Mouse (Mus musculus) liver, embryonic 12.5 days (tissue): ENCODE results near the gene Hnrnpa3. TPM values are rescaled to one million over a fixed set of nuclear protein-coding genes. Genes with fewer than 3 reads are reported as not detected.

Experiments
- ATAC-seq: fragments of 200-750 bp; cut with Nextera tagmentation; 2 replicates; pipeline ENCODE4 v1.8.0; 2017; ENCODE audit warnings: moderate number of reproducible peaks, mild to moderate bottlenecking, moderate library complexity
- H3K27ac ChIP-seq: fragments of 300-500 bp; sonication (generic); 2 replicates; pipeline ENCODE4 v1.5.1; 2016; ENCODE audit warnings: mild to moderate bottlenecking
- H3K27me3 ChIP-seq: fragments of 300-500 bp; sonication (generic); replicated peaks from 2 replicates; pipeline ENCODE4 v1.6.1; 2016; ENCODE audit warnings: mild to moderate bottlenecking, moderate library complexity
- H3K36me3 ChIP-seq: fragments of 300-500 bp; sonication (generic); 2 replicates; pipeline ENCODE4 v1.6.1; 2016; ENCODE audit warnings: mild to moderate bottlenecking, moderate library complexity
- H3K4me1 ChIP-seq: fragments of 300-500 bp; sonication (generic); 2 replicates; pipeline ENCODE4 v1.6.1; 2016
- H3K4me2 ChIP-seq: fragments of 300-500 bp; sonication (generic); 2 replicates; pipeline ENCODE4 v1.6.1; 2016; ENCODE audit warnings: mild to moderate bottlenecking, moderate library complexity
- H3K4me3 ChIP-seq: fragments of 300-500 bp; sonication (generic); 2 replicates; pipeline ENCODE4 v1.5.1; 2016; ENCODE audit warnings: mild to moderate bottlenecking, moderate library complexity
- H3K9ac ChIP-seq: fragments of 300-500 bp; sonication (generic); 2 replicates; pipeline ENCODE4 v1.6.1; 2016; ENCODE audit warnings: mild to moderate bottlenecking, moderate library complexity
- H3K9me3 ChIP-seq: fragments of 300-500 bp; sonication (generic); replicated peaks from 2 replicates; pipeline ENCODE4 v1.6.1; 2016; ENCODE audit warnings: mild to moderate bottlenecking, moderate library complexity
- WGBS: fragments of 180-500 bp; shearing (Covaris S2); methylation state at CpG from one replicate; pipeline ENCODE4 v1.1.7; 2016; ENCODE audit not compliant: insufficient replicate concordance; 5-methylcytosine and 5-hydroxymethylcytosine counted together
- microRNA-seq: library from miRNA; unstranded; fragments of <30 nt; microRNA quantifications from one replicate; pipeline ENCODE4, GENCODE M21; 2017
- polyA plus RNA-seq: library from polyadenylated mRNA; unstranded; fragments of >200 nt; fragmentation: Nextera tagmentation; extraction: Ambion mirVana; gene quantifications from 2 replicates; pipeline ENCODE4 v1.2.1, GENCODE M21; 2016

Hnrnpa3 gene
- polyA plus RNA-seq, 1 experiment from 2014 or later = 204 TPM

DNA sequence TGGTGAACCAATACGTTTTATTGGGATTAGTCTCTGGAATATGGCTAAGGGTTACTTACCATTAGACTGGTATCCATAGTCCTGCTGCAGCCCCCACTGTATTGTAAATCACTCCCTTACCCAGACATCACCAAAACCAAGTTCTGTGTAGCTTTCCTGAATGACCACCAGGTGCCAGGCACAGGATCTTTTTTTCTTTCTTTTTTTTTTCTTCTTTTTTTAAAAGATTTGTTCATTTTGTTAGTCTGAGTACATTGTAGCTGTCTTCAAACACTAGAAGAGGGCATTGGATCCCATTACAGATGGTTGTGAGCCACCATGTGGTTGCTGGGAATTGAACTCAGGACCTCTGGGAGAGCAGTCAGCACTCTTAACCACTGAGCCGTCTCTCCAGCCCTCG, 54.0 kb downstream of the Hnrnpa3 start:
- Histone ChIP-seq H3K9ac (no peak overlapping the region), H3K9me3 (0 out of 2 replicates have a peak, but pooled peaks cover 4% of the 10 kb centered on the region), H3K4me3 (no peak overlapping the region), H3K27me3 (no peaks in the 10 kb centered on the region), H3K4me1 (peaks cover 16% of the 10 kb centered on the region), H3K27ac (no peak overlapping the region), H3K4me2 (no peak overlapping the region), H3K36me3 (peaks cover 6% of the 10 kb centered on the region)
- WGBS = 83% methylated on average over 3 of the region's 3 CpGs
- no peak for ATAC-seq

DNA sequence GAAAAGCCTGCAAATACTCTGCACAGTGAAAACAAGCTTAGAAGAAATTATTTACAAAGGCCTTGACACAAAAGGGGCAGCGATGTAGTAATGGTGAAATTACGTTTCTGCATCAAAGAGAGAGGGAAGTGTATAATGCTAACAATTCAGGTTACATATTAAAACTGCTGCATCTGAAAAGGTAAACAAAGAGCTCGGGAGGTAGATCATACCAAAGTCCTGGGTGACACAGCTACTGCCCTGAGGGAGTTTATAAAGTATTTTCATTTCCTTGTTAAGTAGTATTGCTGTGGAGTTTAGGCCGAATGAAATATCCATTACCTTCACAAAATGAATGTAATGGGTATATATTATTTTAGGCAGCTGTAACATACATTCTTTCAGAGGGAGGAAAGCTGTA, 55.7 kb downstream of the Hnrnpa3 start:
- Histone ChIP-seq H3K36me3 (no peaks in the 10 kb centered on the region), H3K4me3 (no peak overlapping the region), H3K4me1 (peaks cover 14% of the 10 kb centered on the region; the same call in 1 of the 2 replicates), H3K9me3 (no peaks in the 10 kb centered on the region), H3K27me3 (no peaks in the 10 kb centered on the region), H3K9ac (no peak overlapping the region), H3K27ac (no peak overlapping the region), H3K4me2 (no peak overlapping the region)
- ATAC-seq = no peak
- WGBS = 65% methylated on average over 4 of the region's 4 CpGs

DNA sequence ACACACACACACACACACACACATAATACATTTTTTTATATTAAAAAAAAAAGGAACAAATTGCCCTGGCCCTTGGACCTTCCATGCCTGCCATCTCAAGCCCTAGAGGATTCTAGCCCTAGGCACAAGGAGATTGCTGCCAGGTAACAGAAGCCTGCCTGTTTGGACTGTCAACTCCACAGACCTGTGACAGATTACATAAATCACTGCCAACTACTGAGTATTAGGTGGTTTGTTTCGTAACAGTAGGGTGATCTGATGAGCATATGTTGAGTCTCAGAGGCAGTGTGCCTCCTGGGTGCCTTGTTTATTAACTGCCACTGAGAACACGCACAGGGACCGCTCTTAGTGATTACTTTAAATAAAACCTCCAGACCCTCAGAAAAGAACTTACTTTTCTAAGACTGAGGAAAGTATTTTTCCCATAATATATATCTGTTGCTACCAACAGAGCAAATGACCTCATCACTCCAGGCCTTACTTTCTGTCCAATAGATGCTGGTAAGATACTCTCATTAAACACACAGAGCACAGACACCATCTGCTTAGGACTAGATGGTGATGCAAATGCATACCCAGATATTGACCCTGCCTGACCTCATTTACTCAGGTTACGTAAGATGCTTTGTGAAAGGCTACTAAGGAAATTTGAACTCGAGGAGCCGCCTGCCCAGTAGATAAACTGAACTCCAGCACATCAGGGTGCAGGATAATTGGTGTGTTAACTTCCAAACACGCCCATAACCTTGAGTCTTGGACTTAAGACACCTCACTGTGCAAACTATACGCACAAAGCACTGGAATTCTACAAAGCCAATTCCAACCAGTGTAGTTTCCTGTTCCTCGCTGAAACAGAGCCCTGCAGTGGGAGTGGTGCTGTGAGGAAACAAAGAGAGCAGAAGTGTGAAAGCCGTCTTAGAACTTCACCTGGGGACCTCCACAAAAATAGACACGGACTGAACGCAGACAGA, 57.3 kb downstream of the Hnrnpa3 start:
- 64% methylated on average over 12 of the region's 12 CpGs for WGBS
- Histone ChIP-seq H3K4me3 (no peak overlapping the region), H3K4me2 (no peak overlapping the region), H3K9me3 (no peaks in the 10 kb centered on the region), H3K27me3 (no peaks in the 10 kb centered on the region), H3K27ac (no peak overlapping the region), H3K4me1 (peaks cover 14% of the 10 kb centered on the region; the same call in 1 of the 2 replicates), H3K36me3 (no peaks in the 10 kb centered on the region), H3K9ac (no peak overlapping the region)
- ATAC-seq = 0 out of 2 replicates have a peak, but pooled peaks have one; percentile 40

Small RNA genes within 50 kb of the gene (microRNA-seq; reads per million reads assigned to microRNA genes)
- not detected for gene Gm24574

Other genes starting within 250 kb of the Hnrnpa3 start
- 51.9 and 53.1 TPM in 2 replicates for gene Nfe2l2, start 45.4 kb downstream of the Hnrnpa3 start, polyA plus RNA-seq
- gene Agps, start 172.9 kb downstream of the Hnrnpa3 start, polyA plus RNA-seq = 26.7 and 29.7 TPM in 2 replicates